Mouse (Mus musculus) CH12.LX (cell line): ENCODE data around the gene Cops7a.

Experiments used
- CTCF ChIP-seq, 2 experiments: IDR thresholded peaks in 1 of 2; conservative IDR thresholded peaks in 1 of 2; 2 replicates each; pipeline ENCODE4 v1.5.1; 2011 to 2012; ENCODE audit warnings: low read depth in 2 of 2, low read length in 2 of 2, improper control_type of control experiment in 1 of 2, inconsistent platforms in 1 of 2, mild to moderate bottlenecking in 1 of 2, moderate library complexity in 1 of 2
- ELF1 ChIP-seq: IDR thresholded peaks from 2 replicates; pipeline ENCODE4 v1.6.1; 2014; ENCODE audit warnings: low read depth, mild to moderate bottlenecking, inconsistent platforms, low read length, improper control_type of control experiment
- EP300 ChIP-seq: IDR thresholded peaks from 2 replicates; pipeline ENCODE4 v1.6.1; 2011; ENCODE audit warnings: low read length, improper control_type of control experiment
- HCFC1 ChIP-seq: IDR thresholded peaks from 2 replicates; pipeline ENCODE4 v1.6.1; 2012; ENCODE audit warnings: low read depth, mild to moderate bottlenecking, inconsistent platforms, low read length, improper control_type of control experiment
- MAX ChIP-seq: IDR thresholded peaks from 2 replicates; pipeline ENCODE4 v1.6.1; 2011; ENCODE audit warnings: low read length, improper control_type of control experiment
- NELFE ChIP-seq: IDR thresholded peaks from 2 replicates; pipeline ENCODE4 v1.6.1; 2011; ENCODE audit warnings: low read depth, low read length, improper control_type of control experiment
- NRF1 ChIP-seq: IDR thresholded peaks from 2 replicates; pipeline ENCODE4 v1.6.1; 2014; ENCODE audit warnings: low read depth, mild to moderate bottlenecking, inconsistent platforms, low read length, improper control_type of control experiment, moderate library complexity
- POLR2A ChIP-seq: IDR thresholded peaks from 2 replicates; pipeline ENCODE4 v1.6.1; 2011; ENCODE audit warnings: low read depth, mild to moderate bottlenecking, improper control_type of control experiment, low read length
- POLR2AphosphoS2 ChIP-seq: IDR thresholded peaks from 2 replicates; pipeline ENCODE4 v1.6.1; 2011; ENCODE audit warnings: low read depth, low read length, improper control_type of control experiment
- RAD21 ChIP-seq: IDR thresholded peaks from 2 replicates; pipeline ENCODE4 v1.6.1; 2011; ENCODE audit warnings: low read depth, mild to moderate bottlenecking, low read length, improper control_type of control experiment, moderate library complexity
- SIN3A ChIP-seq: IDR thresholded peaks from 2 replicates; pipeline ENCODE4 v1.6.1; 2012; ENCODE audit warnings: low read length, improper control_type of control experiment, inconsistent platforms
- TBP ChIP-seq: conservative IDR thresholded peaks from 2 replicates; pipeline ENCODE4 v1.6.1; 2011; ENCODE audit warnings: low read depth, low read length, improper control_type of control experiment

GRCm38 (mm10) chr6:124916695-124917517 is 48.4 kb downstream of the Cops7a start:
- TF ChIP-seq HCFC1 (no peak), SIN3A (peak; percentile 64), NRF1 (no peak), POLR2AphosphoS2 (no peak), POLR2A (no peak), NELFE (no peak), RAD21 (no peak; the same call in none of the 2 replicates), EP300 (no peak), ELF1 (no peak), CTCF (conservative IDR thresholded peaks at IDR 0.05 in 1 of 2, IDR thresholded peaks at IDR 0.05 in 1 of 2; ENCODE audit: low read depth in 2 of 2, low read length in 2 of 2) (peak in 1 of 2 experiments; percentile 75; a peak in 2 of 4 replicates), MAX (no peak), TBP (no peak)
